Mouse (Mus musculus) MEL (cell line): ENCODE measurements at regions not wholly inside any gene's neighbourhood (a gene's known extent, or its start where the extent isn't known, plus 50 kb on each side); places are given as distances from the start of the nearest gene placed in this dataset.

Experiments used
- CHD2 ChIP-seq: IDR thresholded peaks from 2 replicates; pipeline ENCODE4 v1.6.1; 2011; ENCODE audit warnings: low read length, improper control_type of control experiment
- CTCF ChIP-seq, 3 experiments: IDR thresholded peaks in 2 of 3; conservative IDR thresholded peaks in 1 of 3; 2 replicates each; pipeline ENCODE4 v1.5.1; 2011 to 2012; ENCODE audit warnings: low read length in 3 of 3, low read depth in 2 of 3, mild to moderate bottlenecking in 2 of 3, improper control_type of control experiment in 1 of 3, inconsistent platforms in 1 of 3, mixed read lengths in 1 of 3, moderate library complexity in 1 of 3; ENCODE audit not compliant: control insufficient read depth in 1 of 3, insufficient read depth in 1 of 3, poor library complexity in 1 of 3, severe bottlenecking in 1 of 3
- MAX ChIP-seq: IDR thresholded peaks from 2 replicates; pipeline ENCODE4 v1.6.1; 2011; ENCODE audit warnings: low read length, improper control_type of control experiment
- TCF12 ChIP-seq: IDR thresholded peaks from 2 replicates; pipeline ENCODE4 v1.6.1; 2014; ENCODE audit warnings: low read depth, mild to moderate bottlenecking, inconsistent platforms, low read length, improper control_type of control experiment, moderate library complexity

DNA sequence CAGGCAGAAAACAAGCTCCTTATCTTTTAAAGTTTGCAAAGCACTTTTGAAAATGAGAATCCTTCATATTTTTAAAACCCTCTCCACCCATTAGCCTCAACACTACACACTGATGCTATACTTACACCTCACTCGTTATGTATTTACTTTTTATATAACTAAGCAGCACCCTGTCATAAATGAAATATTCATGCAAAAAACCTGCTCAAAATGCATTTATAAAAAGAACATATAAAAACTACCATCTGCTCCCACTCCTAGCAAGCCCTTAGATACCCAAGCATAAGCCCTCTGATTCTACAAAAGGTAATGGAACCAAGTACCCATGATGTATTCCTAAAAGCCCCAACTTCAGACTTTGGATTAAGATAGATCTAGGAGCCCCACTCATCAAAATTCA lies 426.7 kb upstream of the Mef2c start:
- no peak for TF ChIP-seq CHD2
- no peak for TF ChIP-seq MAX
- no peak for TF ChIP-seq CTCF (IDR thresholded peaks at IDR 0.05 in 2 of 3, conservative IDR thresholded peaks at IDR 0.05 in 1 of 3; ENCODE audit: control insufficient read depth in 1 of 3, insufficient read depth in 1 of 3, low read depth in 2 of 3, low read length in 3 of 3, poor library complexity in 1 of 3, severe bottlenecking in 1 of 3)
- TF ChIP-seq TCF12 = no peak
